In the genomic region with DNA sequence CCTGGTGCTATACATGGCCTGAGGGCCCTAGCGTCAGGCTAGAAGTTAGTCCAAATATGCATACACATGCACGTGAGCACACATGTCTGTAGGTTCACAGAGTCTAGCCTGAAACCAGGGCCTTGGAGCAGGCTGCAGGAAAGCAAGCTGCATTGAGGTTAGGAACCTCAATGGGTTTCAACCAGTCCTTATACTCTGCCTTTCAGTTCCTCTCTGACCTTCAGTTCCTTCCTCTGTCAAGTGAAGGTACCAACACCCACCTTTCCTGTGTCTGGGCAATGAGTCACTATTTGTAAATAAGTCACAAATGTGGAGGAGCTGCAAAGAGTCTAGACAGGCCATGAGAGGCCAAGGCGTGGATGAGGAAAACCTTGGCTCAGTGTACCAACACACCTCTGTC, we compare ENCODE assay signal across 12 mouse cellular contexts.
DNase-seq lines count a peak whose midpoint lies in the region; ATAC-seq lines count a peak whose summit lies in the region.
"Had no signal": no experiment of that assay in that cellular context is flagged by ENCODE, and none has a peak within 500 bp of the region (broad histone marks: within the 10 kb centered on the region; RNA-seq: fewer than 3 reads in every experiment).

No protein-coding gene starts in this region.

- peak; percentile 18 for DNase-seq in kidney, adult 9 months
- no peak for DNase-seq in kidney, postnatal 14 days
- peak; percentile 17 for DNase-seq in 3134 (ENCODE audit: extremely low read depth, insufficient read length, low spot score)
- peak; percentile 19 to 22 for DNase-seq in B cell, adult 2 months
- no peak for DNase-seq in MN1 (ENCODE audit: low spot score)
- DNase-seq in testis, postnatal 14 days (ENCODE audit: low spot score): no peak
- DNase-seq in frontal cortex, postnatal 36 days (ENCODE audit: low spot score in 2 of 2): no peak
- DNase-seq: adrenal gland, postnatal 10 days; cerebellum, adult 18-20 months; gastrocnemius, postnatal 10 days; heart, postnatal 14 days had no signal

- ATAC-seq in megakaryocyte, adult 5-6 weeks (ENCODE audit: poor library complexity, severe bottlenecking): peak; percentile 83

Comparison
In these comparisons a context has a peak if more than half of its experiments do, and no peak if none do; other contexts are left out.
1. DNase-seq: peak in kidney, adult 9 months (single experiment), 3134 (single experiment) and B cell, adult 2 months (2 of 2); none in kidney, postnatal 14 days (single experiment), MN1 (single experiment), testis, postnatal 14 days (single experiment) and frontal cortex, postnatal 36 days (0 of 2).